Mouse (Mus musculus) embryonic facial prominence, embryonic 11.5 days (tissue): ENCODE results near the gene Olfm4. TPM values are rescaled to one million over a fixed set of nuclear protein-coding genes. Genes with fewer than 3 reads are reported as not detected.

Experiments
- polyA plus RNA-seq: library from polyadenylated mRNA; unstranded; fragments of >200 nt; fragmentation: Nextera tagmentation; extraction: Ambion mirVana; gene quantifications from 2 replicates; pipeline ENCODE4 v1.2.1, GENCODE M21; 2014

Olfm4 gene
- polyA plus RNA-seq, 1 experiment from 2014 or later, result 0.80 TPM

Other genes with a start within 250 kb of the Olfm4 start
- gene Pcdh8, start 212.8 kb upstream of the Olfm4 start, polyA plus RNA-seq, result 2.8 and 3.1 TPM in 2 replicates